7 mouse cellular contexts compared by ENCODE assay signal in genomic region chr17:56219805-56220204, GRCm38 (mm10). TPM values are rescaled to one million over a fixed set of nuclear protein-coding genes. Genes with fewer than 3 reads are reported as not detected.
A peak's percentile ranks its signal among the peaks of the same experiment; 100 is the strongest.
DNase-seq lines count a peak whose midpoint lies in the region; ATAC-seq and TF ChIP-seq lines count a peak whose summit lies in the region.

No protein-coding gene starts in this region.

- H3K4me2 ChIP-seq in limb, embryonic 15.5 days, result peak overlapping the region; percentile 78; the same call in 1 of the 2 replicates

- ATAC-seq in limb, embryonic 15.5 days (ENCODE audit: insufficient number of reproducible peaks, low FRiP score, low TSS enrichment, low read depth), result no peak

- H3K27ac ChIP-seq in ES-Bruce4 (ENCODE audit: insufficient read depth, low read length), result no peak overlapping the region
- no peak overlapping the region for H3K27ac ChIP-seq in heart, embryonic 10.5 days
- no peak overlapping the region for H3K27ac ChIP-seq in limb, embryonic 15.5 days

- no peak for TF ChIP-seq CTCF in ES-Bruce4 (IDR thresholded peaks at IDR 0.05; ENCODE audit: low read depth, low read length)

- H3K27me3 ChIP-seq in ES-Bruce4 (ENCODE audit: control insufficient read depth, insufficient read depth, low read length, poor library complexity, severe bottlenecking), result no peaks in the 10 kb centered on the region
- H3K27me3 ChIP-seq in heart, embryonic 10.5 days (ENCODE audit: insufficient read depth, poor library complexity, severe bottlenecking), result no peaks in the 10 kb centered on the region
- H3K27me3 ChIP-seq in limb, embryonic 15.5 days, result no peaks in the 10 kb centered on the region

- no peaks in the 10 kb centered on the region for H3K9me3 ChIP-seq in ES-Bruce4 (replicated peaks; ENCODE audit: control insufficient read depth, insufficient read depth, low read length, poor library complexity, severe bottlenecking)
- H3K9me3 ChIP-seq in heart, embryonic 10.5 days, result no peaks in the 10 kb centered on the region
- no peaks in the 10 kb centered on the region for H3K9me3 ChIP-seq in limb, embryonic 15.5 days

- peaks cover 5% of the 10 kb centered on the region for H3K4me1 ChIP-seq in ES-Bruce4 (ENCODE audit: control insufficient read depth, insufficient read depth, low read length)
- peaks cover 24% of the 10 kb centered on the region for H3K4me1 ChIP-seq in heart, embryonic 10.5 days
- peaks cover 18% of the 10 kb centered on the region for H3K4me1 ChIP-seq in limb, embryonic 15.5 days

- 0 out of 2 replicates have a peak overlapping the region, but pooled peaks have one; percentile 96 for H3K4me3 ChIP-seq in ES-Bruce4 (ENCODE audit: low read depth, low read length)
- 0 out of 2 replicates have a peak overlapping the region, but pooled peaks have one; percentile 96 for H3K4me3 ChIP-seq in heart, embryonic 10.5 days
- H3K4me3 ChIP-seq in limb, embryonic 15.5 days, result no peak overlapping the region

- peak; percentile 78 for DNase-seq in 416B (ENCODE audit: low read depth)
- no peak for DNase-seq in heart, embryonic 10.5 days (ENCODE audit: low spot score)
- no peak for DNase-seq in left cerebral cortex, adult 8-10 months (ENCODE audit: low spot score in 2 of 2)
- DNase-seq in thymus, postnatal 4 days, result no peak
- no peak for DNase-seq in frontal cortex, postnatal 14 days (ENCODE audit: low spot score in 2 of 2)

- no peaks in the 10 kb centered on the region for H3K36me3 ChIP-seq in ES-Bruce4 (ENCODE audit: control insufficient read depth, insufficient read depth, low read length, poor library complexity, severe bottlenecking)
- 0 out of 2 replicates have a peak, but pooled peaks cover 11% of the 10 kb centered on the region for H3K36me3 ChIP-seq in heart, embryonic 10.5 days
- no peaks in the 10 kb centered on the region; the same call in 1 of the 2 replicates for H3K36me3 ChIP-seq in limb, embryonic 15.5 days

- WGBS in heart, embryonic 10.5 days, result 49% methylated on average over 3 of the region's 3 CpGs
- 50% methylated on average over 3 of the region's 3 CpGs for WGBS in limb, embryonic 15.5 days

- no peak overlapping the region for H3K9ac ChIP-seq in ES-Bruce4 (ENCODE audit: low read depth, poor library complexity, severe bottlenecking)
- H3K9ac ChIP-seq in limb, embryonic 15.5 days, result no peak overlapping the region

- TF ChIP-seq EP300 in ES-Bruce4 (IDR thresholded peaks at IDR 0.05; ENCODE audit: insufficient read depth, low read depth, low read length), result no peak

- no peak for TF ChIP-seq POLR2A in ES-Bruce4 (IDR thresholded peaks at IDR 0.05; ENCODE audit: insufficient read depth, low read length)

RNA-seq across cellular contexts. Expression of gene Dpp9, which starts 1.1 kb away (rescaled TPM):
- 20.9 and 21.1 TPM in 2 replicates for polyA plus RNA-seq in ES-Bruce4 (2011; ENCODE audit: insufficient read depth, insufficient read length, low read depth, missing spikeins)
- 31.0 and 34.3 TPM in 2 replicates for polyA plus RNA-seq in heart, embryonic 10.5 days (2016; fragmentation: Nextera tagmentation; extraction: Ambion mirVana)
- 33.6 and 34.6 TPM in 2 replicates for polyA plus RNA-seq in limb, embryonic 15.5 days (2015; fragmentation: Nextera tagmentation; extraction: Ambion mirVana)
- 10 to 100 TPM; 56.1 to 61.3 (median 59.8) TPM for total RNA-seq in left cerebral cortex, adult 8-10 months (2022)

RNA-seq across cellular contexts. Expression of gene Mydgf, which starts 36.1 kb away (rescaled TPM):
- 37.4 and 48.4 TPM in 2 replicates for polyA plus RNA-seq in ES-Bruce4 (2011; ENCODE audit: insufficient read depth, insufficient read length, low read depth, missing spikeins)
- polyA plus RNA-seq in heart, embryonic 10.5 days (2016; fragmentation: Nextera tagmentation; extraction: Ambion mirVana), result 94.2 and 106 TPM in 2 replicates
- polyA plus RNA-seq in limb, embryonic 15.5 days (2015; fragmentation: Nextera tagmentation; extraction: Ambion mirVana), result 108 and 119 TPM in 2 replicates
- 10 to 100 TPM; 36.8 to 38.3 (median 37.5) TPM for total RNA-seq in left cerebral cortex, adult 8-10 months (2022)

RNA-seq across cellular contexts. Expression of gene Fem1a, which starts 36.8 kb away (rescaled TPM):
- 4.9 and 5.4 TPM in 2 replicates for polyA plus RNA-seq in ES-Bruce4 (2011; ENCODE audit: insufficient read depth, insufficient read length, low read depth, missing spikeins)
- polyA plus RNA-seq in heart, embryonic 10.5 days (2016; fragmentation: Nextera tagmentation; extraction: Ambion mirVana), result 15.0 and 20.3 TPM in 2 replicates
- 14.9 and 19.7 TPM in 2 replicates for polyA plus RNA-seq in limb, embryonic 15.5 days (2015; fragmentation: Nextera tagmentation; extraction: Ambion mirVana)
- 10 to 100 TPM; 33.1 to 34.5 (median 33.8) TPM for total RNA-seq in left cerebral cortex, adult 8-10 months (2022)

RNA-seq across cellular contexts. Expression of gene Ticam1, which starts 56.8 kb away (rescaled TPM):
- polyA plus RNA-seq in ES-Bruce4 (2011; ENCODE audit: insufficient read depth, insufficient read length, low read depth, missing spikeins), result 4.0 and 4.7 TPM in 2 replicates
- 6.8 and 9.5 TPM in 2 replicates for polyA plus RNA-seq in heart, embryonic 10.5 days (2016; fragmentation: Nextera tagmentation; extraction: Ambion mirVana)
- 7.1 and 8.6 TPM in 2 replicates for polyA plus RNA-seq in limb, embryonic 15.5 days (2015; fragmentation: Nextera tagmentation; extraction: Ambion mirVana)
- total RNA-seq in left cerebral cortex, adult 8-10 months (2022), result 1 to 10 TPM; 5.7 to 8.4 (median 6.5) TPM

RNA-seq across cellular contexts. Expression of gene Tnfaip8l1, which starts 57.5 kb away (rescaled TPM):
- 1.8 and 2.5 TPM in 2 replicates for polyA plus RNA-seq in ES-Bruce4 (2011; ENCODE audit: insufficient read depth, insufficient read length, low read depth, missing spikeins)
- 5.5 and 6.0 TPM in 2 replicates for polyA plus RNA-seq in heart, embryonic 10.5 days (2016; fragmentation: Nextera tagmentation; extraction: Ambion mirVana)
- 11.3 and 13.1 TPM in 2 replicates for polyA plus RNA-seq in limb, embryonic 15.5 days (2015; fragmentation: Nextera tagmentation; extraction: Ambion mirVana)
- 1 to 10 TPM; 6.1 to 8.9 (median 7.1) TPM for total RNA-seq in left cerebral cortex, adult 8-10 months (2022)
